Mouse (Mus musculus) neural tube, embryonic 15.5 days (tissue): Measurements from ENCODE around the gene Etv3. TPM values are rescaled to one million over a fixed set of nuclear protein-coding genes. Genes with fewer than 3 reads are reported as not detected.

ENCODE experiments used
- ATAC-seq: fragments of 200-750 bp; cut with Nextera tagmentation; 2 replicates; pipeline ENCODE4 v1.8.0; 2017; ENCODE audit warnings: mild to moderate bottlenecking, moderate TSS enrichment, moderate library complexity; ENCODE audit not compliant: low FRiP score
- H3K27ac ChIP-seq: fragments of 300-500 bp; sonication (generic); replicated peaks from 2 replicates; pipeline ENCODE4 v1.5.1; 2015; ENCODE audit warnings: mild to moderate bottlenecking, inconsistent platforms
- H3K27me3 ChIP-seq: fragments of 300-500 bp; sonication (generic); replicated peaks from 2 replicates; pipeline ENCODE4 v1.6.1; 2015; ENCODE audit warnings: inconsistent platforms
- H3K36me3 ChIP-seq: fragments of 300-500 bp; sonication (generic); 2 replicates; pipeline ENCODE4 v1.6.1; 2015; ENCODE audit warnings: inconsistent platforms
- H3K4me1 ChIP-seq: fragments of 300-500 bp; sonication (generic); 2 replicates; pipeline ENCODE4 v1.6.1; 2015; ENCODE audit warnings: inconsistent platforms
- H3K4me2 ChIP-seq: fragments of 300-500 bp; sonication (generic); 2 replicates; pipeline ENCODE4 v1.6.1; 2015; ENCODE audit warnings: inconsistent platforms, mild to moderate bottlenecking, moderate library complexity
- H3K4me3 ChIP-seq: fragments of 300-500 bp; sonication (generic); replicated peaks from 2 replicates; pipeline ENCODE4 v1.5.1; 2015; ENCODE audit warnings: mild to moderate bottlenecking, inconsistent platforms
- H3K9ac ChIP-seq: fragments of 300-500 bp; sonication (generic); replicated peaks from 2 replicates; pipeline ENCODE4 v1.6.1; 2015; ENCODE audit warnings: mild to moderate bottlenecking, inconsistent platforms
- H3K9me3 ChIP-seq: fragments of 300-500 bp; sonication (generic); replicated peaks from 2 replicates; pipeline ENCODE4 v1.6.1; 2016; ENCODE audit warnings: inconsistent platforms
- WGBS: fragments of 180-500 bp; shearing (Covaris S2); methylation state at CpG from one replicate; pipeline ENCODE4 v1.1.7; 2015; ENCODE audit warnings: mixed read lengths; 5-methylcytosine and 5-hydroxymethylcytosine counted together
- polyA plus RNA-seq: library from polyadenylated mRNA; unstranded; fragments of >200 nt; fragmentation: Nextera tagmentation; extraction: Ambion mirVana; gene quantifications from 2 replicates; pipeline ENCODE4 v1.2.1, GENCODE M21; 2015

Etv3 gene
- polyA plus RNA-seq, 1 experiment from 2014 or later: 9.2 TPM

GRCm38 (mm10) chr3:87504330-87504729 lies 20.9 kb upstream of the Etv3 start:
- no peak overlapping the region for H3K4me3 ChIP-seq
- no peak overlapping the region for H3K27ac ChIP-seq
- 24% methylated on average over 7 of the region's 7 CpGs for WGBS
- peak; percentile 38; the same call in 1 of the 2 replicates for ATAC-seq
- peaks cover 3% of the 10 kb centered on the region; the same call in 1 of the 2 replicates for H3K27me3 ChIP-seq
- H3K36me3 ChIP-seq: no peaks in the 10 kb centered on the region
- H3K4me1 ChIP-seq: peaks cover 9% of the 10 kb centered on the region; the same call in 1 of the 2 replicates
- no peaks in the 10 kb centered on the region for H3K9me3 ChIP-seq
- H3K4me2 ChIP-seq: no peak overlapping the region
- no peak overlapping the region for H3K9ac ChIP-seq

- Histone ChIP-seq H3K36me3 (no peaks in the 10 kb centered on the region), H3K9me3 (no peaks in the 10 kb centered on the region), H3K9ac (no peak overlapping the region), H3K4me3 (no peak overlapping the region), H3K4me2 (no peak overlapping the region), H3K4me1 (peaks cover 9% of the 10 kb centered on the region; the same call in 1 of the 2 replicates), H3K27ac (no peak overlapping the region), H3K27me3 (peaks cover 3% of the 10 kb centered on the region; the same call in 1 of the 2 replicates)
- WGBS: 69% methylated on average over 4 of the region's 4 CpGs
- no peak for ATAC-seq
These were observed 20.3 kb upstream of the Etv3 start for GRCm38 (mm10) chr3:87504749-87505425.

GRCm38 (mm10) chr3:87506456-87507416 lies 18.5 kb upstream of the Etv3 start:
- no peak for ATAC-seq
- Histone ChIP-seq H3K4me2 (no peak overlapping the region), H3K36me3 (no peaks in the 10 kb centered on the region), H3K9ac (no peak overlapping the region), H3K4me3 (no peak overlapping the region), H3K27me3 (peaks cover 3% of the 10 kb centered on the region; the same call in 1 of the 2 replicates), H3K9me3 (no peaks in the 10 kb centered on the region), H3K4me1 (peaks cover 9% of the 10 kb centered on the region; the same call in 1 of the 2 replicates), H3K27ac (no peak overlapping the region)
- 74% methylated on average over 12 of the region's 12 CpGs for WGBS

- Histone ChIP-seq H3K4me1 (peaks cover 9% of the 10 kb centered on the region; the same call in 1 of the 2 replicates), H3K27me3 (no peaks in the 10 kb centered on the region; the same call in 1 of the 2 replicates), H3K9ac (no peak overlapping the region), H3K4me3 (0 out of 2 replicates have a peak overlapping the region, but pooled peaks have one; percentile 3), H3K36me3 (no peaks in the 10 kb centered on the region), H3K4me2 (peak overlapping the region; percentile 39), H3K9me3 (no peaks in the 10 kb centered on the region), H3K27ac (no peak overlapping the region)
- WGBS: 26% methylated on average over 17 of the region's 17 CpGs
- ATAC-seq: peak; percentile 71
These were observed 16.9 kb upstream of the Etv3 start for GRCm38 (mm10) chr3:87508205-87508901.

- H3K27me3 ChIP-seq: no peaks in the 10 kb centered on the region; the same call in 1 of the 2 replicates
- WGBS: 65% methylated on average over 4 of the region's 4 CpGs
These were observed 16.1 kb upstream of the Etv3 start for GRCm38 (mm10) chr3:87509061-87509460.

GRCm38 (mm10) chr3:87510832-87511231 lies 14.4 kb upstream of the Etv3 start:
- Histone ChIP-seq H3K9ac (no peak overlapping the region), H3K4me1 (peaks cover 6% of the 10 kb centered on the region; the same call in 1 of the 2 replicates), H3K4me2 (no peak overlapping the region), H3K9me3 (no peaks in the 10 kb centered on the region), H3K4me3 (no peak overlapping the region), H3K36me3 (no peaks in the 10 kb centered on the region), H3K27me3 (no peaks in the 10 kb centered on the region), H3K27ac (no peak overlapping the region)
- WGBS: 92% methylated on average over 9 of the region's 9 CpGs
- no peak for ATAC-seq

More at GRCm38 (mm10) chr3:87509061-87509460, 16.1 kb upstream of the Etv3 start:
- no peak for ATAC-seq
- Histone ChIP-seq H3K9ac (no peak overlapping the region), H3K36me3 (no peaks in the 10 kb centered on the region), H3K27ac (no peak overlapping the region), H3K9me3 (no peaks in the 10 kb centered on the region), H3K4me3 (no peak overlapping the region), H3K4me2 (no peak overlapping the region), H3K4me1 (peaks cover 9% of the 10 kb centered on the region; the same call in 1 of the 2 replicates)

- Histone ChIP-seq H3K9me3 (no peaks in the 10 kb centered on the region), H3K36me3 (no peaks in the 10 kb centered on the region), H3K4me1 (peaks cover 6% of the 10 kb centered on the region; the same call in 1 of the 2 replicates), H3K4me3 (no peak overlapping the region), H3K27ac (no peak overlapping the region), H3K9ac (no peak overlapping the region), H3K4me2 (no peak overlapping the region), H3K27me3 (no peaks in the 10 kb centered on the region)
- ATAC-seq: no peak
- 53% methylated on average over 16 of the region's 16 CpGs for WGBS
These were observed 13.0 kb upstream of the Etv3 start for GRCm38 (mm10) chr3:87511971-87512765.

GRCm38 (mm10) chr3:87515567-87516081 lies 9.6 kb upstream of the Etv3 start:
- Histone ChIP-seq H3K27ac (no peak overlapping the region), H3K27me3 (no peaks in the 10 kb centered on the region), H3K9me3 (no peaks in the 10 kb centered on the region), H3K4me3 (no peak overlapping the region), H3K4me2 (no peak overlapping the region), H3K36me3 (no peaks in the 10 kb centered on the region), H3K4me1 (no peaks in the 10 kb centered on the region), H3K9ac (no peak overlapping the region)
- no peak for ATAC-seq
- 66% methylated on average over 13 of the region's 13 CpGs for WGBS

- Histone ChIP-seq H3K9me3 (no peaks in the 10 kb centered on the region), H3K4me2 (no peak overlapping the region), H3K4me1 (no peaks in the 10 kb centered on the region), H3K27me3 (no peaks in the 10 kb centered on the region), H3K4me3 (no peak overlapping the region), H3K27ac (no peak overlapping the region), H3K36me3 (no peaks in the 10 kb centered on the region), H3K9ac (no peak overlapping the region)
- ATAC-seq: no peak
These were observed 6.8 kb upstream of the Etv3 start for GRCm38 (mm10) chr3:87518425-87518824.

GRCm38 (mm10) chr3:87521126-87521525 lies 4.1 kb upstream of the Etv3 start:
- 86% methylated on average over 4 of the region's 4 CpGs for WGBS
- Histone ChIP-seq H3K9me3 (no peaks in the 10 kb centered on the region), H3K36me3 (no peaks in the 10 kb centered on the region), H3K4me2 (no peak overlapping the region), H3K27ac (no peak overlapping the region), H3K9ac (no peak overlapping the region), H3K27me3 (no peaks in the 10 kb centered on the region), H3K4me1 (peaks cover 6% of the 10 kb centered on the region), H3K4me3 (no peak overlapping the region)
- ATAC-seq: no peak
